Mouse (Mus musculus): Measurements from ENCODE around the gene Spata33.

- TF ChIP-seq CTCF (IDR thresholded peaks at IDR 0.05; ENCODE audit: borderline replicate concordance, control insufficient read depth, extremely low read depth, insufficient read depth, low read length, poor library complexity), result no peak
- TF ChIP-seq POLR2A (IDR thresholded peaks at IDR 0.05; ENCODE audit: control insufficient read depth, extremely low read depth, insufficient read depth, low read length, poor library complexity), result no peak
Measured at GRCm38 (mm10) chr8:123271147-123271546, 58.5 kb downstream of the Spata33 start.

All from thymus, adult 2 months (tissue).